Mouse (Mus musculus): ENCODE measurements around the gene Rhov. TPM values are rescaled to one million over a fixed set of nuclear protein-coding genes. Genes with fewer than 3 reads are reported as not detected.

Rhov gene
- polyA plus RNA-seq, 2 experiments, result 6.8 to 15.1 TPM

DNA sequence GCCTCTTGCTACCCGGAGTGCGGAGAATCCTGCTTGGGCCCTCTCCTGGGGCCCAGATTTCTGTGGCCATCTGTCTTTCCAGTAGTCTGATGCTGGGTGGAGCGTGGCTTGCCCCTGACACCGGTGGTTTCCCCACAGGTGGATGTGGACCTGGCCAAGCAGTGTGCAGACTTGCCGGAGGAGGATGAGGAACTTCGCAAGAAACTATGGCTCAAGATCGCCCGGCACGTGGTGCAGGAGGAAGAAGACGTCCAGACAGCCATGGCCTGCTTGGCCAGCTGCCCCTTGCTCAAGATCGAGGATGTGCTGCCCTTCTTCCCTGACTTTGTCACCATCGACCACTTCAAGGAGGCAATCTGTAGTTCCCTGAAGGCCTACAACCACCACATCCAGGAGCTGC, 25.7 kb upstream of the Rhov start:
- no peak for ATAC-seq (ENCODE audit: low FRiP score, low read depth)
- no peak overlapping the region for H3K4me3 ChIP-seq (replicated peaks; ENCODE audit: low read length)
- H3K4me2 ChIP-seq (replicated peaks; ENCODE audit: low read depth, low read length, severe bottlenecking), result no peak overlapping the region
- H3K4me1 ChIP-seq (ENCODE audit: control insufficient read depth, insufficient read depth, low read length), result peaks cover 11% of the 10 kb centered on the region
- H3K9ac ChIP-seq (ENCODE audit: low read depth, low read length, severe bottlenecking), result no peak overlapping the region
- peaks cover 63% of the 10 kb centered on the region for H3K36me3 ChIP-seq (ENCODE audit: control insufficient read depth, insufficient read depth, low read length)
- no peaks in the 10 kb centered on the region for H3K9me3 ChIP-seq (ENCODE audit: control insufficient read depth, low read length)
- H3K27me3 ChIP-seq (ENCODE audit: control insufficient read depth, insufficient read depth, low read length), result no peaks in the 10 kb centered on the region
- DNase-seq (ENCODE audit: low spot score), result no peak
- TF ChIP-seq POLR2A (IDR thresholded peaks at IDR 0.05; ENCODE audit: borderline replicate concordance, extremely low read depth, insufficient read depth, insufficient read length), result no peak
- H3K27ac ChIP-seq (replicated peaks; ENCODE audit: low read depth, low read length), result no peak overlapping the region
- 92% methylated on average over 12 of the region's 12 CpGs for WGBS

DNA sequence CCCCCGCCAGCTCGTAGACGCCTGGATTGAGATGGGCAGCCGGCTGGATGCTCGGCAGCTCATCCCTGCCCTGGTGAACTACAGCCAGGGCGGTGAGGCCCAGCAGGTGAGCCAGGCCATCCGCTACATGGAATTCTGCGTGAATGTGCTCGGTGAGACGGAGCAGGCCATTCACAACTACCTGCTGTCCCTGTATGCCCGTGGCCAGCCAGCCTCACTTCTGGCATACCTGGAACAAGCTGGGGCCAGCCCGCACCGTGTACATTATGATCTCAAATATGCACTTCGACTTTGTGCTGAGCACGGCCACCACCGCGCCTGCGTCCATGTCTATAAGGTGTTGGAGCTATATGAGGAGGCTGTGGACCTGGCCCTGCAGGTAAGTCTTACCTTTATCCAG, 23.3 kb upstream of the Rhov start:
- Histone ChIP-seq H3K4me1 (ENCODE audit: control insufficient read depth, insufficient read depth, low read length) (peaks cover 2% of the 10 kb centered on the region; the same call in 1 of the 2 replicates), H3K9ac (ENCODE audit: low read depth, low read length, severe bottlenecking) (no peak overlapping the region), H3K27me3 (ENCODE audit: control insufficient read depth, insufficient read depth, low read length) (no peaks in the 10 kb centered on the region), H3K27ac (replicated peaks; ENCODE audit: low read depth, low read length) (no peak overlapping the region), H3K4me3 (replicated peaks; ENCODE audit: low read length) (no peak overlapping the region), H3K36me3 (ENCODE audit: control insufficient read depth, insufficient read depth, low read length) (peaks cover 80% of the 10 kb centered on the region), H3K9me3 (ENCODE audit: control insufficient read depth, low read length) (no peaks in the 10 kb centered on the region), H3K4me2 (replicated peaks; ENCODE audit: low read depth, low read length, severe bottlenecking) (no peak overlapping the region)
- 95% methylated on average over 18 of the region's 18 CpGs for WGBS
- no peak for DNase-seq (ENCODE audit: low spot score)
- TF ChIP-seq POLR2A (IDR thresholded peaks at IDR 0.05; ENCODE audit: borderline replicate concordance, extremely low read depth, insufficient read depth, insufficient read length), result no peak
- ATAC-seq (ENCODE audit: low FRiP score, low read depth), result no peak

DNA sequence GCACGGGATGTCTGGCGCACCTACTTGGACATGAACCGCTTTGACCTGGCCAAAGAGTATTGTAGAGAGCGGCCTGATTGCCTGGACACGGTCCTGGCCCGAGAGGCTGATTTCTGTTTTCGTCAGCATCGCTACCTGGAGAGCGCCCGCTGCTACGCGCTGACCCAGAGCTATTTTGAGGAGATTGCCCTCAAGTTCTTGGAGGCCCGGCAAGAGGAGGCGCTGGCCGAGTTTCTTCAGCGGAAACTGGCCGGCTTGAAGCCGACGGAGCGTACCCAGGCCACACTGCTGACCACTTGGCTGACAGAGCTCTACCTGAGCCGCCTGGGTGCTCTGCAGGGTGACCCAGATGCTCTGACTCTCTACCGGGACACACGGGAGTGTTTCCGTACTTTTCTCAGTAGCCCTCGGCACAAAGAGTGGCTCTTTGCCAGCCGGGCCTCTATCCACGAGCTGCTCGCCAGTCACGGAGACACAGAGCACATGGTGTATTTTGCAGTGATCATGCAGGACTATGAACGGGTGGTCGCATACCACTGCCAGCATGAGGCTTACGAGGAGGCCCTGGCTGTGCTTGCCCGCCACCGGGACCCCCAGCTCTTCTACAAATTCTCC, 22.8 kb upstream of the Rhov start:
- Histone ChIP-seq H3K9ac (ENCODE audit: low read depth, low read length, severe bottlenecking) (no peak overlapping the region), H3K4me1 (ENCODE audit: control insufficient read depth, insufficient read depth, low read length) (peaks cover 5% of the 10 kb centered on the region; the same call in 1 of the 2 replicates), H3K4me3 (replicated peaks; ENCODE audit: low read length) (no peak overlapping the region), H3K9me3 (ENCODE audit: control insufficient read depth, low read length) (no peaks in the 10 kb centered on the region), H3K27ac (replicated peaks; ENCODE audit: low read depth, low read length) (no peak overlapping the region), H3K4me2 (replicated peaks; ENCODE audit: low read depth, low read length, severe bottlenecking) (no peak overlapping the region), H3K27me3 (ENCODE audit: control insufficient read depth, insufficient read depth, low read length) (no peaks in the 10 kb centered on the region), H3K36me3 (ENCODE audit: control insufficient read depth, insufficient read depth, low read length) (peaks cover 75% of the 10 kb centered on the region)
- WGBS, result 93% methylated on average over 34 of the region's 34 CpGs
- DNase-seq (ENCODE audit: low spot score) (no peak), ATAC-seq (ENCODE audit: low FRiP score, low read depth) (no peak)
- TF ChIP-seq POLR2A (IDR thresholded peaks at IDR 0.05; ENCODE audit: borderline replicate concordance, extremely low read depth, insufficient read depth, insufficient read length), result no peak

DNA sequence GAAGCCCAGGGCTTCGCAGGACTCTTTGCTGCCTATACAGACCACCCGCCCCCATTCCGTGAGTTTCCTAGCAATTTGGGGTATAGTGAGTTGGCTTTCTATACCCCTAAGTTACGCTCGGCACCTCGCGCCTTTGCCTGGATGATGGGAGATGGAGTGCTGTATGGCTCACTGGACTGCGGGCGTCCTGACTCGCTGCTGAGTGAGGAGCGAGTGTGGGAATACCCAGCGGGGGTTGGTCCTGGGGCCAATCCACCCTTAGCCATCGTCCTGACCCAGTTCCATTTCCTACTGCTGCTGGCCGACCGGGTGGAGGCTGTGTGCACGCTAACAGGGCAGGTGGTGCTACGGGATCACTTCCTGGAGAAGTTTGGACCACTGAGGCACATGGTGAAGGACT, 22.2 kb upstream of the Rhov start:
- Histone ChIP-seq H3K9me3 (ENCODE audit: control insufficient read depth, low read length) (no peaks in the 10 kb centered on the region), H3K27ac (replicated peaks; ENCODE audit: low read depth, low read length) (no peak overlapping the region), H3K36me3 (ENCODE audit: control insufficient read depth, insufficient read depth, low read length) (peaks cover 71% of the 10 kb centered on the region), H3K9ac (ENCODE audit: low read depth, low read length, severe bottlenecking) (no peak overlapping the region), H3K27me3 (ENCODE audit: control insufficient read depth, insufficient read depth, low read length) (no peaks in the 10 kb centered on the region), H3K4me2 (replicated peaks; ENCODE audit: low read depth, low read length, severe bottlenecking) (no peak overlapping the region), H3K4me3 (replicated peaks; ENCODE audit: low read length) (no peak overlapping the region), H3K4me1 (ENCODE audit: control insufficient read depth, insufficient read depth, low read length) (peaks cover 5% of the 10 kb centered on the region; the same call in 1 of the 2 replicates)
- no peak for TF ChIP-seq POLR2A (IDR thresholded peaks at IDR 0.05; ENCODE audit: borderline replicate concordance, extremely low read depth, insufficient read depth, insufficient read length)
- DNase-seq (ENCODE audit: low spot score) (no peak), ATAC-seq (ENCODE audit: low FRiP score, low read depth) (no peak)
- 91% methylated on average over 17 of the region's 17 CpGs for WGBS

DNA sequence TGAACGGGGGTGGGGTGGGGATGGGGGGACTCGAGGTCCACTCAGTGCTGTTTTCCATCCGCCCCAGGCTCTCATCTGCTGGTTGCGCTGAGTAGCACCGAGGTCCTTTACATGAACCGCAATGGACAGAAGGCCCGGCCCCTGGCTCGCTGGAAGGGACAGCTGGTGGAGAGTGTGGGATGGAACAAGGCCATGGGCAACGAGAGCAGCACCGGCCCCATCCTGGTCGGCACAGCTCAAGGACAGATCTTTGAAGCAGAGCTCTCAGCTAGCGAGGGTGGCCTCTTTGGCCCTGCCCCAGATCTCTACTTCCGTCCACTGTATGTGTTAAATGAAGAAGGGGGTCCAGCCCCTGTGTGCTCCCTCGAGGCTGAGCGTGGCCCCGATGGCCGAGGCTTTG, 21.8 kb upstream of the Rhov start:
- H3K4me2 ChIP-seq (replicated peaks; ENCODE audit: low read depth, low read length, severe bottlenecking), result no peak overlapping the region
- H3K4me3 ChIP-seq (replicated peaks; ENCODE audit: low read length), result no peak overlapping the region
- peaks cover 70% of the 10 kb centered on the region for H3K36me3 ChIP-seq (ENCODE audit: control insufficient read depth, insufficient read depth, low read length)
- ATAC-seq (ENCODE audit: low FRiP score, low read depth) (no peak), DNase-seq (ENCODE audit: low spot score) (no peak)
- H3K9ac ChIP-seq (ENCODE audit: low read depth, low read length, severe bottlenecking), result no peak overlapping the region
- no peaks in the 10 kb centered on the region for H3K9me3 ChIP-seq (ENCODE audit: control insufficient read depth, low read length)
- WGBS, result 91% methylated on average over 15 of the region's 17 CpGs
- no peaks in the 10 kb centered on the region for H3K27me3 ChIP-seq (ENCODE audit: control insufficient read depth, insufficient read depth, low read length)
- no peak for TF ChIP-seq POLR2A (IDR thresholded peaks at IDR 0.05; ENCODE audit: borderline replicate concordance, extremely low read depth, insufficient read depth, insufficient read length)
- no peak overlapping the region for H3K27ac ChIP-seq (replicated peaks; ENCODE audit: low read depth, low read length)
- peaks cover 5% of the 10 kb centered on the region; the same call in 1 of the 2 replicates for H3K4me1 ChIP-seq (ENCODE audit: control insufficient read depth, insufficient read depth, low read length)
